Mouse (Mus musculus): Measurements from ENCODE around the gene Gm17949.

- no peak for TF ChIP-seq CTCF (IDR thresholded peaks at IDR 0.05; ENCODE audit: low read depth)
- TF ChIP-seq EP300 (IDR thresholded peaks at IDR 0.05; ENCODE audit: low read depth): no peak
Observed at GRCm38 (mm10) chr17:56963646-56964045, 47.6 kb upstream of the Gm17949 start.

All from liver, embryonic 14.5 days (tissue).